Mouse (Mus musculus): ENCODE measurements around the gene Creb3l1.

Creb3l1 gene

DNA sequence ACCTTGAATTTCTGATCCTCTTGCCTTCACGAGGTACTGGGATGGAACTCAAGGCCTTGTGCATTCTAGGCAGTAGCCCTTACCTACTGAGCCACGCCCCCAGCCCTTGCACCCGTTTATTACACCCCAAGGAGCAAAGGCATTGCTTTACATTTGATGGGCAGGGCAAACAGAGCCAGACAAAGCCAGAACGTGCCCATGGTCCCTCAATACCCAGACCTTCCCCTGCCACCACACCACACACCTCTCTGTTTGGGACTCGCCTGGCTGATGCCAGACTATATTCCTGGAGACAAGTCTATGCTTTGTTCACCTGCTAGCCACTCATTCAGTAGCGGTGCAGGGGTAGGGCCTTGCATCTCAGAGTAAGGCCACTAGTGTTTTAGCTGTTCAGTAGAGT lies 17.8 kb downstream of the Creb3l1 start:
- DNase-seq (ENCODE audit: low read depth, low spot score) = no peak

DNA sequence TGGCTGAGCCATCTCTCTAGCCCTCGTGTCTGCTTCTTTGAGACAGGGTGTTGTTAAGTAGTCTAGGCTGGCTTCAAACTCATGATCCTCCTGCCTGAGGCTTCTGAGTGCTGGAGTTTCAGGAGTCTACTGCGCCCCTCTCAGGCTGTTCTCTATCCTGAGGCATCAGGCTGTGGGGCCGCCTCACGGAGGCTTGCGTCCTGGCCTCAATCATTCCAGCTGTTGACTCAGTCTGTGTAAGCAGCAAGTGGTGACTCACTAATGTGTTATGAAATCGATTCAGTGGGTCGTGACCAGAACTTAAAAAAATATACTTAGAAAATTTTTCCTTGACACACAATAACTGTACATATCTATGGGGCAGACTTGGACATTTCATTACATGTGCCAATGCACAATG lies 19.7 kb downstream of the Creb3l1 start:
- no peak for DNase-seq (ENCODE audit: low read depth, low spot score)

DNA sequence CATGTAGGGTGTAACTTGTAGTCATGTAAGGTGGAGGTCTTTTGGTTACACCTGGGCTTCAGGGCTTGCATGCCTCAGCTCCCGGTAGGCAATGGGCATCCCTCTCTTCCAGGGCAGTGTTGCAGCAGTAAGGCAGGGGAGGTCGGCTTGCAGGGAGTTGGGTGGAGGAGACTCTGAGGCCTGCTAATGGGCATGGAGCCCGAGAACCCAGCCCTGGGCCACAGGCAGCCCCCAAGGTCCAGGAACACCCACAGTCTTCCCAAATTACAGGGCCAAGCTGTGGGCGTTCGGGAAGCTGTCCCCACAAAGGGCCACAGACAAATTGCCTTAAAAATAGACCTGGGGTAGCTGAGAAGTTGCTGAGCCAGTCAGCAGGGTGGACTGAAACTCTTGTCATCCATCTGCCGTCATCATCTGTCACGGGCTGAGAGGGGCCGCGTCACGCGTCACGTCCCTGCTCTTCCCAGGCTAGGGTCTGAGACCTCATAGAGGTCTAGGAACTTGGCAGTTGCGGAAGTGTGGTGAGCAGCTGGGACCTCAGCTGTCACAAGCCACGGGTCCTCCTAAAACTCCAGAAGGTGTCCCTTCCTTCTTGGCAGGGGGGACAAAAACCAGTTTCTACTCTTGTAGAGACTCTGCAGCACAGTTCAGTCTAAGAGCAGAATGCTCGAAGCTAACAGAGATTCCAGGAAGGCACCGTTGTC lies 26.2 kb downstream of the Creb3l1 start:
- DNase-seq (ENCODE audit: low read depth, low spot score) = no peak

DNA sequence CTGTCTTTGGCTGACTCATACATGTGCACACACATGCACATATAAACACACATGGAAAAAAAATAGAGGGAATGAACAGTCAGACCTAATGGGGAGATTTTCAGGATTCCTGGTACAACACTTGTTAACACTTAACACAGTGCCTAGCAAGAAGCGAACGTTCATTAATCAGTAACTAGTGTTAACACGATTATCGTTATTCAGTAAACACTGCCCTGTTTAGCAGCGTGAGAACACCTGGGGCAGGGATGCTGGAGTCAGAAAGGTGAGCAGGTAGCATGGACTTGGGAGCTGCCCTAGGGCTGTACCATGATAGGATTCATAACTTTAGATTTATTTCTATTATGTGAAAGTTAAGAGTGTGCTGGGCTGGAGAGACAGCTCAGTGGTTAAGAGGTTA lies 28.3 kb downstream of the Creb3l1 start:
- DNase-seq (ENCODE audit: low read depth, low spot score) = no peak

DNA sequence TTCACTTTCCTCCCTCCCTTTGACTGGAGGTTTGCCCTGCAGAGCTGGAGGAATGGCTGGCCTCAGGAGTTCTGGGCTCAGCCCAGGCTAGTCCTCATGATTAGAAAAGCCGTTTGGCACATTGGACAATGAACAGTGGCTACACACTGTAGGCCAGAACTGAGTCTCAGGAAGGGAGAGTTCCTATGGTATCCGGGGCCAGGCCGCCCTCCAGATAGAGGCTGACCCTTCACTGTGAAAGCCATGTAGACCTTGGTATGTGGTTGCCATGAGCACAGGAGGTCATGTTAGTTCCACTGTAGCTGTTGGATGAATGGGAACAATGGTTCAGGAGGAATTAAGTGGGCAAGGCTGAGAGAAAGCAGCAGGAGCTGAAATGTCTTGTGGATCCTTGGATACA lies 30.9 kb downstream of the Creb3l1 start:
- no peak for DNase-seq (ENCODE audit: low read depth, low spot score)

DNA sequence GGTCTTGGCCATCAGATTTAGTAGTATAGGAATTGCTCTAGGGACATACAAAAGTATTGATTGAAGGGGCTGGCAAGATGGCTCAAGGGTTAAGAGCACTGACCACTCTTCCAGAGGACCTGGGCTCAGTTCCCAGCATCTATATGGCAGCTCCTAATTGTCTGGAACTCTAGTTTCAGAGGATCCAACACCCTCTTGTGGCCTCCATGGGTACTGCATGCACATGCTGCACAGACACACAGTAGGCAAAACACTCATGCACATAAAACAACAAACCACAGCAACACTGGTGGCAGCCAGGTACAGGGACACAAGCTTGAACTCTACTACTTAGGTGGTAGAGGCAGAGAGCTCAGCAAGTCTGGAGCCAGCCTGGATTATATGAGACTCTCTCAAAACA lies 34.6 kb downstream of the Creb3l1 start:
- DNase-seq (ENCODE audit: low read depth, low spot score) = no peak

DNA sequence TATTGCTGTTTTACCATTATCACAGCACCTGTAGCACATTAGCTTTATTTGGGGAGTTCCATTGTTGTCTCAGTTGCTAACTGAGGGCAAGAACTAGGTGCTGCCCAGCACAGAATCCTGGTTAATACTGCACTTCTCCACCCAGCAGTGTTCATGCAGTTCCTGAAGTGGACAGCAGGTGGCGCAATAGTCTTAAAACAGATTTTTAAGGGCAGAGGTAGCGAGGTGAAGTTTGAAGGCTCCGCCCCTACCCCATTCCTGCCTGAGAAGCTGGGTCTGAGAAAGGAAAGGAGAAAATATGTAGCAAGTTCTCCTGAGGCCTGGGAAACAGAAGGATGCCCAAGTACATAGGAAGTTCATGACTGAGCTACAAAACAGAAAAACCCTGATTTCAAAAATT lies 36.8 kb downstream of the Creb3l1 start:
- DNase-seq (ENCODE audit: low read depth, low spot score) = peak; percentile 69

DNA sequence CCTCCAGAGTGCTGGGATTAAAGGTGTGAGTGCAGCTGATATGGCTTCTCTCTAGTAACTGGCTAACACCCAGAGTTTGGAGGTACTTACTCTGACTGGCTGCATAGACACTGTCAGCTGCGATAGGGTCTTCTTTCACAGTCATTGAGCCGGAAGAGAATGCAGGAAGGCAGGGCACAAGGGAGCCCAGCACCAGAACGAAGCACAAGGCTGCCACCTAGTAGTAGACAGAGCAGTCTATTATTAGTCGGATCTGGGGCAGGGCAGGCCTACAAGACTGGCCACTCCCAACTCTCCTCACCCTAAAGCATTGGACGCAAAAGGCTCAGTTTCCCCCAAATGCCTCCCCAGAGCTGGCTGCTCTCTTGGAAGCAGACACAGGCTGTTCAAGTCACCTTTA lies 38.2 kb downstream of the Creb3l1 start:
- DNase-seq (ENCODE audit: low read depth, low spot score) = no peak

DNA sequence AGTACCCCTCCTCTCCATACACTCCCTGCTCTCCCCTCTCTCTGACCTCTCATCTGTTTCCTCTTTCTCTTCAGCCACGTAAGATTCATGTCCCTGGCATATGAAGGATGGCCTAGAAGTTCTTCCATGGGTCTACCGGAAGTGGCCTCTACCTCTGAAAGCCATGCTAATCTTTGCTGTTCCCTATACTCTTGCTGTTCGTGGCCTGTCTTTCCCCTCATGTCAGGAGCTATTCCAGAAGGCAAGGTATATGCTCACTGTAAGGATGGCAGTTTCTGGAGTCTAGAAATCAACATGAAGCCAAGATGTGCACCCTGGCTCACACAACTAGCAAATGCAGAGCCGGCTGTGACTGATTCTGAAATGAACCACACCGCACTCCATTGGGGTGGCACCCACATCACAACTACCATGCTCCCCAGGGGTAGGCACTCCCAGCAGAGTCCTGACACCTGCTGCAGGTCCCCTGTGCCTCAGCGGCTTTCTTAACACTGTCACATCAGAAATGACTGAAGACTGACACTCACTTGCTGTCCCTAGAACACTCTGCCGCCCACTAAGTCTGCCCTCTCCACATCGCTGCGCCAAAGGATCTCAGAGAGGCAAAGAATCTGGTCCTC lies 39.3 kb downstream of the Creb3l1 start:
- DNase-seq (ENCODE audit: low read depth, low spot score) = no peak

DNA sequence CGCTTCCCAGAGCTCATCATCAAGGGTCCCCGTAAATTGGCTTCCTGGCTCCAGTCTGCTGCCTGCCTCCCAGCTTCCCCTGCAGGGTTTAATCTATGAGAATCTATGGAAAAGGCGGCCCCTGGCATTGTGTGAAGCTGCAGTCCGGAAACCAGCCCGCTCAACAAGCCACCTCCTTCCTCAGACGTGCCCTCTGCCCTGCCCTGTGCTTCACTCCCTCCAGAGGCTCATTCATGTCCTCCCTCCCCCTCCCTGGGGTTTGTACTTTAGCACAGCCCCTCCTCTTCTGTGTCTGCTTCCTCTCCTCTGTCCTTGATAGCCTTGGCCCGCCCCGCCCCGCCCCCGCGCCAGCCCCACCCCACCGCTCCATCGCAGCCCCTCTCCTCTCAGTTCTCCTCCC lies 39.9 kb downstream of the Creb3l1 start:
- no peak for DNase-seq (ENCODE audit: low read depth, low spot score)

DNA sequence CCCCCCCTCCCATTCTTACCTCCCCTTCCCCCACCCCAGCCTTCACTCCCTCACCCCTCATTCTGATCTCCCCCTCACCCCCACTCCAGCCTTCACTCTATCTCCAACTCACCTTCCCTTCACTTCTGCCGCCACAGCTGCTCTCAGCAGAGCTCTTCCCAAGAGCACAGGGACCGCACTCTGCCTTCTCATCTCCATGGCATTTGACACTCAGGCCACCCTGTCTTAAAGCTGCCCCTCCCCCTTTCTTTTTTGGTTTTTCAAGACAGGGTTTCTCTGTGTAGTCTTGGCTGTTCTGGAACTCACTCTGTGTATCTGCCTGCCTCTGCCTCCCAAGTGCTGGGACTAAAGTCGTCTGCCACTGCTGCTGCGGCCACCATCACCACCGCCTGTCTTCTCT lies 43.5 kb downstream of the Creb3l1 start:
- no peak for DNase-seq (ENCODE audit: low read depth, low spot score)

DNA sequence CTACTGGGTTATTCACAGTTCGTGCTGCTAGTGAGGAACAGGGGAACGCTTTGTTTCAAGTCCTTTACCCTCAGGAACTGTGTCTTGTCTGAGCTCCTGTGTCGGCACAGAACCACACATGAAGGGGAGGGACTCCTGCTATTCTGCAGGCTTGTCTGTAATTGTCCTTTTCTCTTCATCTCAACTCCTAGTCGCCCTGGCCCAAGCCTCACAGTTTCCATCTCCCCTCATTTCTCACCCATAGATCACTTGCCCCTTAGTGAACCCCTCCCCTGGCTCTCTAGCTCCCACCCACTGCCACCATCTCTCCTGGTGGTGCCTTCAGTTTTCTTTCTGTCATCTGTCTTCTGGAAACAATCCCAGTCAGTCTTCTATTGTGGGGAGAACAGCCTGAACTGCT lies 44.1 kb downstream of the Creb3l1 start:
- DNase-seq (ENCODE audit: low read depth, low spot score) = no peak

DNA sequence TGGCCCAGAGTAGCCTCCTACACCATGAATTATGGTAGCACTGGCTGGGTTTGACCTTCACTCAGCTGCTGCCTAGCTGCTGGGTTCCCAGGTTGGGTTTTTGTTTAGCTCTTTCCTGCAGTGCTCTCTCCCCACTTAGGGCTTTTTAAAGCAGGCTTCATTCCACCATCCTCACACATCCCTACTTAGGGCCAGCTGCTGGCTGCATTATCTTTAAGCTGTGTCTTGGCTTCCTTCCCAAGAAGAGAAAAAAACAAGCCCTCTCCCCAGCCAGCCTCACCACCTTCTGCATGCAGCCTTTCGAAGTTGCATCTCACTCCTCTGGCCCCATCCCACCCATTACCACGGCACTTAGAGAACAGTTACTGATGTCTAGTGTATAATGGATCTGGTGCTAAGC lies 45.8 kb downstream of the Creb3l1 start:
- no peak for DNase-seq (ENCODE audit: low read depth, low spot score)

DNA sequence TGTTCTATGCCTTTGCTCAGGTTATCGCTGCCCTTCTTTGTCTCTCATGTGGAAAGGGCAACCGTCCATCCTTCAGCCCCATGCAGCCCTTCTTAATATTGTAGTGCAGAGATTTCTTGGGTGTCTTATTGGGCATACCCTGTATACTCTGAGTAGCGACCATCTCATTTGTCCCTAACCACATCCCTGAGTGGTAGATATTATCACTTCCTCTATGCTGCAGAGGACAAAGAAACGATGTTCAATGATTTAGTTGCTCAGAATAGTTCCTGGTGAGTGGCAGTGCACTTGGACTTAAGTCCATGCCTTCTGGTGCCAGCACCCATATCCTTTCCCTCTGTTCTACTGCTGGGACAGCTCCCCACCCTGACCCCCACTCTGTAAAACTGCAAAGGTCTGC lies 46.3 kb downstream of the Creb3l1 start:
- no peak for DNase-seq (ENCODE audit: low read depth, low spot score)

DNA sequence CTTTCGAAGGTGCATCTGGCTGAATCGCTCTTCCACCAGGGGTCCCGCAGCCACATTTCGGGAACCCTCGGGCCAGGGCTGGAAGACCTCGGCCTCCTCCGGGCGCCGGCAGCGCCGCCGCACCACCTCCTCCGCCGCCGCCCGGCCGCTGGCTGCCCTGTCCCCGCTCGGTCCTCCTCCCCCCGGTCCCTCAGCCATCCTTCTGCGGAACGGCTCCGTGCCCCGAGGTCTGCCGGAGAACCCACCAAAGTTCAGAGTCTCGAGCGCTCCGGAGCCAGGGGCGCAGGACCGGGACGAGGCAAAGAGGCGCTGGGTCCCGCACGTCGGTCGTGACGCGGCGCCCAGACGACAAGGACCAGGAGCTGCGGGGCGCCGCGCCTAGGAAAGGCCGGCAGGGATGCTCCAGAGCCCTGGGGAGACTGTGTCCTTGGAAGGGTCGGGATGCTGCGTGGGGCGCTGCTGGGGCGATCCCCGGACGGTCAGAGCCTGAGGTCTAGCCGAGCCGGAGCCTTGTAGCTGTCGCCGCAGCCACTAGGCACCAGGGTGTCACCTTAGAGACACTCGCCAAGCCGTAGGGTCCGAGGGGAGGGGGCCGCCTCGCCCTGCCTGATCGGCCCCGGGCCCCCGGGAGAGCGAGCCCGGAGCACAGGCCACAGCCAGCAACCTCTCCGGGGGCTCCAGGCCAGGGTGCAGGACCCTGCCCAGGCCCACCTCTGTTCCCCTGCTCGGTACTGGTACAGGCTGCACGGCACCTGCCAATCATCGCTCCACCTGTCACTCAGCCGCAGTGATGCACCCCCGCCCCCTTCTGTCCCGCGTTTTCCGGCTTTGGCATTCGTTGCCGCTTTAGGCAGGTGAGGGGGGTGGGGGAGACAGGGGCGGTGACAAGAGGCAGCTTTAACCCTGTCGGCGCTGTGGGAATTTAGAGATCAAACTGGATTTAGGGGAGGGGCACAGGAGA lies 48.4 kb downstream of the Creb3l1 start, which contains the start of gene Dgkz:
Gene Dgkz, minus strand, starts transcription at position 284 of the 961 bp plus-strand sequence.
- no peak for DNase-seq (ENCODE audit: low read depth, low spot score)

DNA sequence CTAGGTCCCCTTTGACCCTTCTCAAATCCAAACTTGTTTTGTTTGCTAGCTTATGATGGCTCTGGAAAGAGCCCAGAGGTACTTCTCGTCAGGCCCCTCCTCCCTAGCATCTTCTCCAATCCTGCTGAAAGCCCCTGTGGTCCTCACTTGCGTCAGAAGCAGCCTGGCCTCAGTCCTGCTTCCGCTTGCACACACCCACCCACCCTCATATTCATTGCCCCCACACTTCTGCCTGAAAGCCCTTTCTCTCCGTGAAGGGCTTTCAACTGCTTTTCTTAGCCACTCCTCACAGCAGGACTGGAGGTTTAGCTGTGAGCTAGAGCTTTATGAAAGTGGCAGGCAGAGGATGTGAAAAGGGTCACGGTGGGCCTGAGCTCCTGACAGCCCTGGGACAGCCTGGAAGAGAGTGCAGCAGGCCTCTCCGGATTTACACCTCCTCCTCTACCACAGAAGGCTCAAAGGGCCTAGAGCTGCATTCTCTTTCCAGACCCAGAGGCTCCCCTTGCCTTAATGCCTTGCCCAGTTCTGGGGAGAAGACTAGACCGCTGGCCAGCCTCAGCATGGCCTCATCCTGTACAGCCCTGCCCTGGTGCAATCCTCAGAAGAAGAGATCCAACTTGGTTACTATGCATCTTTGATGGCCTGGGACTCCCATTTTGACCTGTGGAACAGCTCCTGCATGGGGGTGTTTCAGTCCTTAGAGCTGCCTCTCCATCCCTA lies 50.7 kb downstream of the Creb3l1 start:
- DNase-seq (ENCODE audit: low read depth, low spot score) = no peak

DNA sequence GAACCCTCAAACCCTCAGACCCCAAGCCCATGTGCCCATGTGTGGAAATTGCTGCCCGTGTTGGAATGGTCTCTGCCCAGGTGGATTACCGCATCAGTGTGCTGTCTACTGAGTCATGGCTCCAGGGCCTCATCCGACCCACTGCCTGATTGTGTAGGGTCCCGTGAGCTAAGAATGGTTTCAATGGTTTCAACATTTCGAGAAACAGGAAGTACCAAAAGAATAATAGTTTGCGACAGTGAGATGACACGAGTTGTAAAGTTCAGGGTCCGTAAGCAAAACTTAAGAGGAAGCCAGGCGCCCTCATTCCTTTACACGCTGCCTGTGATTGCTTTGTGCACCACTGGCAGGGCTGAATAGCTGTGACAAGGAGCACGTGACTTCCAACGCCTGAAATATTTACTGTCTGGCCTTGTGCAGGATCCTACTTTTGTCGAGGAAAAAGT lies 52.2 kb downstream of the Creb3l1 start:
- DNase-seq (ENCODE audit: low read depth, low spot score) = no peak

DNA sequence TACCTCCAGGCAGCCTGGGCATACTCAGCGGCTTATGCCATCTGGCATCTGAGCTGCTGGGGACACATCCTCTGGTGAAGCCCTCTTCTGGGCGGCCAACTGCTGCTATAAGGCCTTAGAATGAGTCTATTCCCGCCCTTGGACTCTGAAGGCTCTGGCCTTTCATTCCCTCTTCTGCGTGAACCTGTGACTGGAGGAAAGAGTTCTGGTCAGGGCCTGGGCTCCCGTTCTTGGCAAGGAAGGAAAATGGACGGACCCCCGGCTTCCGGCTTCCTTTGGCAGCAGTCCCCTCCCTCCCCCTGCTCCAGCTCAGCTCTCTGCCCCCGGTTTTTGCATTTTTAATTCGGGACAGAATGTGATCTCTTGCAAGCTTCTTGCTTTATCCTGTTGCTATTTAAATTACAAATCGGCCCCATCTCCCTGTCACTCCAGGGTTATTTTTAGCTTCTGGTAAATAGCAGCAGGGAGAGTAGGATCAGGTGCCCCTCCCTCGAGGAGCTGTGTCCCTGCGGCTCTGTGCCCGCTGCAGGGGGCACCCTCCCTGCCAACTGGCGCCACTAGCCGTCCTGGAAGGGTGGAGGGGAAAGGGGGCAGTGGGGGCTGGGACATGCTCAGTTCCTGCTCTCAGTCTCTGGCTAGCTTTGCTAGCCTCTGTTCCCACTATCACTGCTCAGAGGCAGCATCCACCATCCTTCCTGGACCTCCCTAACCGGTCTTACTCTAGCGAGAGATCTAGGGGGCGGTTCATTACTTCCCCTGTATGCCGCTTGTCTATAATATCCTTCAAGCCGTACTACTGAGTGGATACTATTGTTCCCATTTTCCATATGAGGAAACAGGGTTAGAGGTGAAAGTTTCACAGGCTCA lies 52.8 kb downstream of the Creb3l1 start:
- DNase-seq (ENCODE audit: low read depth, low spot score) = no peak

DNA sequence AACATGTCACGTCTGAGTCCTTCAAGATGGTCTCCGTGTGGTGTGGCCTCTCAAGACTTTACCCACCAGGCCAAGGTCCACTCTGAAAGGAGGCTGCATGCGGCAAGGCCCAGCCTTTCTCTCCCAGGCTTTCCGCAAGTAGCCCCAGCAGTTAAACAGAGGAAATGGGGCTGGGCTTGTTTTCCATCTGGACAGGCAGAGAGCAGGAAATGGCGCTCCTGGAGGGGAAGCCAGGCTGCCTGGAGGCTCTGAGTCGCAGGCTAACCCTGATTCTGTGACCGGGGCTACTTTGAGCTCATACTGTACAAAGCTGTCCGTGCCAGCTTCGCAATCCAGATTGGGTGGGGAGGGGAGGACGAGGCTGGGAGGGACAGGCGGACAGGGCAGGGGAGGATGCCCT lies 56.3 kb downstream of the Creb3l1 start:
- no peak for DNase-seq (ENCODE audit: low read depth, low spot score)

DNA sequence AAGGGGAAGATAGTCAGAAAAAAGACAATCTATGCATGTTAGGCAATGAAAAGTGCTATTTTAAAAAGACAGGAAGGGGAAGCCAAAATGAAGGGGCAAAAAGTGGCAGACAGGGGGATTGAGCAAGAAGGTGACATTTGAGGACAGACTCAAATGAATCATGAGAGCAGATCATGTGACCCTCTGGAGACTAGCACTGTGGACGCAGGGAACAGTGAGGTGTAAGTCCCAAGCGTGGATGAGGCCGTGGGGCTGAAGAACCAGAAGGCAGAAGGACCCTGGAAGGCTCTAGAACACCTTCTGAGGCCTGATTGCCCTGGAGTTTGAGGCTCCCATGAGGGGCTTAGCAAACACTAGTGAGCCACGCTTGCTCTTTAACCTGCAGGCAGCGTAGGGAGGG lies 57.9 kb downstream of the Creb3l1 start:
- no peak for DNase-seq (ENCODE audit: low read depth, low spot score)

DNA sequence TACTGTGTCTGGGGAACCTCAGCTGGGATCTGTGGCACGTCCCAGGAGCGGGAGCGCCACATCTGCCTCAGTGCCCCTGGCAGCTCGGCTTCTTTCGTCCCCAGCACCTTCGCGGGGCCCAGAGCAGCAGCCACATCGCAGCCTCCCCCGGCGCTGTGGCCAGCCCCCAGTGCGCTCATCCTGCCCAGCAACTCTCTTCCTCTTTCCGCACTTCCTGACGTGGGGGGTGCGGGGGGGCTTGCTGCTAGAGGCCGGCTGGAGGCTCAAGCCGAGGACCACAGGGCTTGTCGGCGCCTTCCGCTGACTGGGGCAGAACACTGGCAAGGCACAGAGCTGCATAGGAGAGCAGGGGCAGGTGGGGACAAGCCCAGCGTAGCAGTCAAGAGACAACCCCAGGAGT lies 58.9 kb downstream of the Creb3l1 start:
- DNase-seq (ENCODE audit: low read depth, low spot score) = no peak

Data from retina, postnatal 7 days (tissue).